Mouse (Mus musculus) bone marrow, adult 2 months (tissue): ENCODE results near the gene Map3k5. TPM values are rescaled to one million over a fixed set of nuclear protein-coding genes. Genes with fewer than 3 reads are reported as not detected.

Experiments used
- H3K27ac ChIP-seq: fragments of 200-500 bp; 2 replicates; pipeline ENCODE4 v1.5.1; 2012; ENCODE audit warnings: low read depth, mild to moderate bottlenecking, control low read depth, inconsistent platforms, low read length; ENCODE audit not compliant: control insufficient read depth, poor library complexity, insufficient read depth
- H3K4me1 ChIP-seq: fragments of 200-500 bp; 2 replicates; pipeline ENCODE4 v1.6.1; 2011; ENCODE audit warnings: low read length; ENCODE audit not compliant: control insufficient read depth, insufficient read depth
- H3K4me3 ChIP-seq: fragments of 200-500 bp; replicated peaks from 2 replicates; pipeline ENCODE3; 2011; ENCODE audit warnings: mild to moderate bottlenecking, low read depth, low read length, control low read depth; ENCODE audit not compliant: control insufficient read depth
- CTCF ChIP-seq: fragments of 200-500 bp; IDR thresholded peaks from 2 replicates; pipeline ENCODE4 v1.5.1; 2011; ENCODE audit warnings: low read length, control low read depth; ENCODE audit not compliant: control insufficient read depth, insufficient read depth
- POLR2A ChIP-seq: fragments of 200-500 bp; IDR thresholded peaks from 2 replicates; pipeline ENCODE4 v1.6.1; 2011; ENCODE audit warnings: low read depth, mild to moderate bottlenecking, control low read depth, low read length, borderline replicate concordance; ENCODE audit not compliant: control insufficient read depth
- WGBS: fragments of 180-500 bp; shearing (Covaris S2); methylation state at CpG from one replicate; pipeline ENCODE4 v1.1.7; 2018; 5-methylcytosine and 5-hydroxymethylcytosine counted together
- polyA plus RNA-seq: library from polyadenylated mRNA; stranded (reverse); fragments of >200 nt; gene quantifications from 2 replicates; pipeline ENCODE4 v1.2.4, GENCODE M21; 2011; ENCODE audit warnings: low replicate concordance; ENCODE audit not compliant: missing spikeins, insufficient read depth, insufficient read length

The Map3k5 gene
- polyA plus RNA-seq, 1 experiment = 27.0 TPM

DNA sequence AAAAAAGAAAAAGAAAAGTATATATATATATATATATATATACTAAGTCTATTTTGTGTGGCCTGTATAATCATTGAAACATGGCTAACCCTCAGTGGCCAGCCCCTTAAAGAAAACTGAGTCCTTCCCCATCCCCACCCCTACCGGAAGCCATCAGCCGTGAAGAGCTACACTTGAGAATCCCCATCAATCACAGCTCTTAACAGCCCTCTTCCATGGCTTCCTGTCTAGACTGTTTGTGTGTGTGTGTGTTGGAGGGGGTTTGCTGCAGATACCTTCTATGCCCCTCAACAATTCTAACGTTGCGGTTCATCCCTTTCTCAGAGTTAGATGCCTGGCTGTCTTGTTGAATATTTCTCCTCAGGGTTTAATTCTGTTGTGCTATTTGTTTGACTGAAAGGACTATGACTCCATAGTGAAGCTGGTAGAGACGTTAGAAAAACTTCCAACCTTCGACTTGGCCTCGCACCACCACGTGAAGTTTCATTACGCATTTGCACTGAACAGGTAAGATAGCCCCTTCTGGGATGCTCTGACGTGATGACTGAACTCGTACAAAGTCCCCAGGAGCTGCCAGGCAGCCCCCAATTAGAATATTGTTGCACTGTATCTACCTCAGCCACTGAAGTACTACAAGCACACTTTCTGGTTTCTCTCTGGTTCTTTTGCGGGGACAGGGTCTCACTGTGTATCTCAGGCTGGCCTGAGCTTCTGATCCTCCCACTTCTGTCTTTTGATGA lies 91.7 kb downstream of the Map3k5 start:
- WGBS = 81% methylated on average over 12 of the region's 12 CpGs
- no peak overlapping the region for H3K4me3 ChIP-seq
- H3K4me1 ChIP-seq = no peaks in the 10 kb centered on the region
- no peak for TF ChIP-seq POLR2A
- TF ChIP-seq CTCF = no peak
- H3K27ac ChIP-seq = no peak overlapping the region

DNA sequence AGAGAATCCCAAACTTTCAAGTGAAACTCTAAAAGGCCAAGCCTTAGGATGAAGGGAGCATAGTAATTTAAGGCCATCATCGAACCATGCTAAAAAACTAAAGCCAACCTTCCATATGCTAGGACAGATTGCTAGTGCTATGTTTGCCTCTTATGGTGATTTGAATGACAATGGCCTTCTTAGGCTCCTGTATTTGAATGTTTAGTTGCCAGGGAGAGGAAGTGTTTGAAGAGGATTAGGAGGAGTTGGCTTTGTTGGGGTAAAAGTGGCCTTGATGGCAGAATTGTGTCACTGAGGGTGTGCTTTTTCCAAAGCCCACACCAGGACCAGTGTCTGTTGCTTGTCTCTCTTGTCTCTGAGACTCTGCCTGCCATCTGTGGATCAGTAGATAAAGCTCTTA lies 96.4 kb downstream of the Map3k5 start:
- TF ChIP-seq CTCF = no peak
- TF ChIP-seq POLR2A = no peak
- WGBS = 82% methylated on average over 1 of the region's 1 CpGs

DNA sequence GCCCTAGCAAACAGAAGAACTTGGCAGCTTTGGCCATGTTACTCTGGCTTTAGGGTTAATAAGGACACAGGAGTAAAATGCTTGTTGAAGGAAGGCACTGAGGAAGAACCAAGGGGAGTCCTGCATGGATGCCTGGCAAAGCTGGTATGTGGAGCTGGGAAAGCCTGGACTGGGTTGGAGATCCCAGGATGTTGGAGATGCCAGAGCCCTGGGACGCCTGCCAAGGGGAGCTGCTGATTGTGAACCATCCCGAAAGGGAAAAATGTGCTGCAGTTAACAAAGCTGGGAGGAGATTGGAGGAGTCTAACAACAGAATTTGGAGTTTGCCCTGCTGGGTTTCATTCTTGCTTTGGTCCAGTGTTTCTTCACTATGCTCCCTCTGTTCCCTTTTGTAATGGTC lies 97.7 kb downstream of the Map3k5 start:
- TF ChIP-seq CTCF (no peak), POLR2A (no peak)
- WGBS = 82% methylated on average over 2 of the region's 2 CpGs

More for the DNA sequence above, 96.4 kb downstream of the Map3k5 start:
- Histone ChIP-seq H3K27ac (no peak overlapping the region), H3K4me3 (no peak overlapping the region), H3K4me1 (no peaks in the 10 kb centered on the region)

DNA sequence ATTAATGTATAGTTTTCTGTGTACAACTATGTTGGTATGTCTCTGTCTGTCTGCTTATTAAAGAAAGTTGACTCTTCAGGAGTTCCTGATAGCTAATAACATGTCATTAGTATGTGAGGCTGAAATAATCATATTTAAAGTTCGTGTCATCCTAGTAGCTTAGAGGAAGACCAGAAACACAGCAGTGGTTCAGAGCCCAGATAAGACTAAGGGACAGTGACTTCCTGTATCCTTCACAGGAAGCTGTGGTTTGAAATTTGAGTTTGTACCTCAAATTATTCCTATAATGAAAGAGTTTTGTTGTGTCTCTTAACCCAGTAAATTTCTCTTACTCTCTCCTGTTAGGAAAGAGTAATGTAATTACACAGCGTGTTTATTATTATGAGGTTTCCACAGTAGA lies 102.1 kb downstream of the Map3k5 start:
- Histone ChIP-seq H3K4me3 (no peak overlapping the region), H3K4me1 (peaks cover 5% of the 10 kb centered on the region), H3K27ac (peak overlapping the region; percentile 39; the same call in 1 of the 2 replicates)
- 21% methylated on average over 2 of the region's 2 CpGs for WGBS
- no peak for TF ChIP-seq CTCF
- TF ChIP-seq POLR2A = no peak

More for the DNA sequence above, 97.7 kb downstream of the Map3k5 start:
- H3K4me1 ChIP-seq = peaks cover 2% of the 10 kb centered on the region; the same call in 1 of the 2 replicates
- no peak overlapping the region for H3K27ac ChIP-seq
- H3K4me3 ChIP-seq = no peak overlapping the region

DNA sequence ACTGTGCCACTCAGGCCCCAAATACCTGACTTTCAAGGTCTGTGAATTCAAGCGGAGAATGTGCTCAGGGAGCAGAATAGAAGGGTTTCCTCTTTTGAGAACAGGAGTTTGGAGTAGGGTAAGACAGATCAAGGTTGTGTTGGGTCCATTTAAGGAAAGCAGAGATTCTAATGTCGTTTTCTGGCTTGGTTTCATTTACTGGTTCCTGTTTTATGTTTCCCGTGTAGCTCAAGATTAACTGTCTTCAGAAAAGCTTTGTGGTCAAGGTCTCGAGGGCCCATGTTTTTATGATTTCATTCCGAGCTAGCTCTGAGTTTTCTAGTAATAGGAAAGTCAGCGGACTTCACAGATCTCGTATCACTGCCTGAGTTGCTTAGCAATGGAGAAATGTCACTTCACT lies 102.6 kb downstream of the Map3k5 start:
- no peak for TF ChIP-seq CTCF
- TF ChIP-seq POLR2A = no peak
- H3K27ac ChIP-seq = peak overlapping the region; percentile 39; the same call in 1 of the 2 replicates
- 5% methylated on average over 7 of the region's 7 CpGs for whole genome bisulfite sequencing
- no peak overlapping the region for H3K4me3 ChIP-seq
- peaks cover 5% of the 10 kb centered on the region for H3K4me1 ChIP-seq

DNA sequence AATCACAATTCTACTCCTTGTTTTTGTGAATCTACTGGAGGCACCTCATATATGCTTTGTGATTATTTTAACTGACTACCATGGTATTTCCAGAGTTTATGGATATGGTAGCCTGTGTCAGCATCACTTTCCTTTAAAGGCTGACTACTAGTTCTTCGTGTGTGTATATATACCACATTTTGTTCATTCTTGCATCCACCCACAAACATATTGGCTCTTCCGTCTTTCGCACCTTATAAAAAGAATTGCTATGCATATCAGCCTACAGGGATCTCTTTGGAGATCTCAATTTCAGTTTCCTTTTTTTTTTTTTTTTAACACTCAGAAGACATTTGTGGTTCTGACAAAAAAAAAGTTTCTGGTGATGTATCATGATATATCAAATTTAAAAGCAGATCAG lies 105.3 kb downstream of the Map3k5 start:
- WGBS = 86% methylated on average over 3 of the region's 3 CpGs
- TF ChIP-seq CTCF = no peak
- TF ChIP-seq POLR2A = no peak
- H3K27ac ChIP-seq = no peak overlapping the region
- no peak overlapping the region for H3K4me3 ChIP-seq
- peaks cover 5% of the 10 kb centered on the region for H3K4me1 ChIP-seq

DNA sequence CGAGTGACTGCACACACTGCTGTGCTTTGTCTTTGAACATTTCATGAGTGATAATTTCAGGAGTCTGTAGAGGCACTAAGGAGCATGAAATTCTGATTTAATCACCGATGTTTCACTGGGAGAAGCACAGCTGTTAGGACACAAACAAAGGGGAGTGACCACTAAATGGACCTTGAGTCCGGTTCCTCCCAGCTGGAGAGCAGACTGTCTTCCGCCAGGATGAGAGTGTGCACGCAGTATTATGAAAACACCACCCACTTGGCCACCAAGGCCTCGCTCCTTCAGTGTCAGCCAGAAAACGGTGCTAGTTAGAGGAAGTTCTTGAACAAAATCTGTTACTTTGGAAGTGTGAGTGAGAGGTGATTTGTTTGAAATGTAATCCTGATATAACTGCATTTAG lies 105.8 kb downstream of the Map3k5 start:
- peaks cover 5% of the 10 kb centered on the region for H3K4me1 ChIP-seq
- WGBS = 46% methylated on average over 7 of the region's 7 CpGs
- TF ChIP-seq CTCF (no peak), POLR2A (no peak)
- H3K4me3 ChIP-seq = no peak overlapping the region
- H3K27ac ChIP-seq = no peak overlapping the region

DNA sequence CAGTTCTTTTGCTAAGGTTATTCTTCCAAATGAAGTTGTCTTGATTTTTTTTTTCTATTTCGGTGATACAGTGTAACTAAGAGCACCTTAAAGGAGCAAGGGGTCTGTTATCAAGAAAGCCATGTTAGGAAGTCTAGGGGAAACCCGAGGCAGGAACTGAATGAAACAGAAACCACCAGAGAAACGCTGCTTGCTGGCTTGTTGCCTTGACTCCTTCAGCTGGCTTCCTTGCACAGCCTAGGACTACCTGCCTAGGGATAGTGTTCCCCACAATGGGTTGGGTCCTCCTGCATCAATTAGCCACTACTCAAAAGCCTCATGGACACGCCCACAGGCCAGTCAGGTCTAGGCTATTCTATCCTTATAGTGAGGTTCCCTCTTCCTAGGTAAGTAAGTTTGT lies 106.4 kb downstream of the Map3k5 start:
- Histone ChIP-seq H3K4me3 (no peak overlapping the region), H3K27ac (no peak overlapping the region), H3K4me1 (peaks cover 5% of the 10 kb centered on the region)
- WGBS = 14% methylated on average over 4 of the region's 4 CpGs
- no peak for TF ChIP-seq POLR2A
- no peak for TF ChIP-seq CTCF

DNA sequence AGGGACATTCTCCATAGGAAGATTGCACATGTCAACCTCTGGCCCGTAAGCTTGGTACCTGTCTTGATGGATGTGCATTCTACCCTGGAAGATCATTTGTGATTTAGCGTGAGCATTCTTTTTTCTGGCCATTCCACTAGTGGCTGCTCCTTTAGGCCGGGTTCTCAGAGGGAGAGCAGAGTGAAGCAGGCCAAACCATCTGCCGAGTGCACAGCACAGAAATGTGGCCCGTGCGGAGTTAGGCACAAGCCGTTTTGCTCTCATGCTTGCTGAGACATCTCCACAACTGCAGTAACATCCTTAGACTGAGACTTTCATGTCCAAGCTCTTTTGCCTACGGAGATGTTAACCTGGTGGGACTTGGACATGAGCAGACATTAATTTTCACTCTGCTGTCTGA lies 107.8 kb downstream of the Map3k5 start:
- TF ChIP-seq CTCF (no peak), POLR2A (no peak)
- 87% methylated on average over 8 of the region's 8 CpGs for WGBS

More for the DNA sequence above, 107.8 kb downstream of the Map3k5 start:
- H3K4me1 ChIP-seq = peaks cover 3% of the 10 kb centered on the region
- no peak overlapping the region for H3K4me3 ChIP-seq
- no peak overlapping the region for H3K27ac ChIP-seq
